Mouse (Mus musculus): ENCODE results near the gene Cyb5r1.

The Cyb5r1 gene

GRCm38 (mm10) chr1:134460294-134461284, 55.2 kb downstream of the Cyb5r1 start:
- no peak for DNase-seq (ENCODE audit: low spot score in 2 of 2)
